Comparison of ENCODE assay signal across 9 mouse cellular contexts in genomic region chr10:128715559-128716537, GRCm38 (mm10). TPM values are rescaled to one million over a fixed set of nuclear protein-coding genes. Genes with fewer than 3 reads are reported as not detected.
DNase-seq lines count a peak whose midpoint lies in the region; ATAC-seq and TF ChIP-seq lines count a peak whose summit lies in the region.
"Had no signal": no experiment of that assay in that cellular context is flagged by ENCODE, and none has a peak within 500 bp of the region (broad histone marks: within the 10 kb centered on the region; RNA-seq: fewer than 3 reads in every experiment).

No protein-coding gene starts in this region.

- DNase-seq in spleen, adult 18-20 months = peak; percentile 53 to 63
- DNase-seq in spleen, adult 12 weeks (ENCODE audit: low spot score) = no peak
- DNase-seq in right cerebral cortex, postnatal 14 days = no peak
- no peak for DNase-seq in layer of hippocampus, postnatal 10 days (ENCODE audit: low spot score in 2 of 2)
- DNase-seq in forebrain, embryonic 11.5 days (ENCODE audit: low spot score) = no peak
- no peak for DNase-seq in cerebellum, adult 2 months

- 65% methylated on average over 19 of the region's 19 CpGs for WGBS in liver, embryonic 12.5 days (ENCODE audit: insufficient replicate concordance)
- 89% methylated on average over 19 of the region's 19 CpGs for WGBS in forebrain, embryonic 11.5 days
- WGBS in cerebellum, adult 2 months = 83% methylated on average over 19 of the region's 19 CpGs

- no peak overlapping the region for H3K4me2 ChIP-seq in liver, embryonic 12.5 days
- no peak overlapping the region for H3K4me2 ChIP-seq in forebrain, embryonic 11.5 days (ENCODE audit: low read depth, low read length, severe bottlenecking)
- H3K4me2 ChIP-seq: kidney, embryonic 15.5 days had no signal

- no peaks in the 10 kb centered on the region for H3K36me3 ChIP-seq in liver, embryonic 12.5 days
- H3K36me3 ChIP-seq in forebrain, embryonic 11.5 days (ENCODE audit: control insufficient read depth, insufficient read depth, low read length) = no peaks in the 10 kb centered on the region
- H3K36me3 ChIP-seq: kidney, embryonic 15.5 days had no signal

- no peak overlapping the region for H3K27ac ChIP-seq in liver, embryonic 12.5 days
- H3K27ac ChIP-seq in forebrain, embryonic 11.5 days (ENCODE audit: low read depth, low read length) = no peak overlapping the region
- no peak overlapping the region for H3K27ac ChIP-seq in cerebellum, adult 2 months (ENCODE audit: insufficient read depth, low read length)
- H3K27ac ChIP-seq: kidney, embryonic 15.5 days had no signal

- no peak overlapping the region for H3K9ac ChIP-seq in liver, embryonic 12.5 days
- no peak overlapping the region for H3K9ac ChIP-seq in forebrain, embryonic 11.5 days (ENCODE audit: low read length)
- H3K9ac ChIP-seq: kidney, embryonic 15.5 days had no signal

- TF ChIP-seq CTCF in cerebellum, adult 2 months (IDR thresholded peaks at IDR 0.05; ENCODE audit: borderline replicate concordance, insufficient read depth, low read depth, low read length) = no peak

- ATAC-seq in liver, embryonic 12.5 days = peak; percentile 16; the same call in 1 of the 2 replicates
- peak; percentile 91 for ATAC-seq in neutrophil, adult 5-6 weeks (ENCODE audit: extremely low read depth, insufficient number of reproducible peaks, low FRiP score, poor library complexity, severe bottlenecking)
- ATAC-seq in forebrain, embryonic 11.5 days (replicated peaks; ENCODE audit: low FRiP score) = no peak

- H3K9me3 ChIP-seq in liver, embryonic 12.5 days (replicated peaks) = no peaks in the 10 kb centered on the region
- no peaks in the 10 kb centered on the region for H3K9me3 ChIP-seq in forebrain, embryonic 11.5 days (ENCODE audit: control insufficient read depth, low read length)
- H3K9me3 ChIP-seq: kidney, embryonic 15.5 days had no signal

- no peaks in the 10 kb centered on the region for H3K4me1 ChIP-seq in liver, embryonic 12.5 days
- no peaks in the 10 kb centered on the region for H3K4me1 ChIP-seq in forebrain, embryonic 11.5 days (replicated peaks; ENCODE audit: control insufficient read depth, insufficient read depth, low read length)
- H3K4me1 ChIP-seq in cerebellum, adult 2 months (ENCODE audit: control insufficient read depth, insufficient read depth, low read length) = no peaks in the 10 kb centered on the region
- H3K4me1 ChIP-seq: kidney, embryonic 15.5 days had no signal

- 0 out of 2 replicates have a peak, but pooled peaks cover 6% of the 10 kb centered on the region for H3K27me3 ChIP-seq in liver, embryonic 12.5 days (replicated peaks)
- H3K27me3 ChIP-seq in forebrain, embryonic 11.5 days (ENCODE audit: control insufficient read depth, insufficient read depth, low read length) = no peaks in the 10 kb centered on the region
- H3K27me3 ChIP-seq in cerebellum, adult 2 months (ENCODE audit: control insufficient read depth, insufficient read depth, low read length) = no peaks in the 10 kb centered on the region
- H3K27me3 ChIP-seq: kidney, embryonic 15.5 days had no signal

- TF ChIP-seq POLR2A in cerebellum, adult 2 months (IDR thresholded peaks at IDR 0.05; ENCODE audit: borderline replicate concordance, insufficient read depth, low read length) = no peak

- H3K4me3 ChIP-seq in liver, embryonic 12.5 days = no peak overlapping the region
- H3K4me3 ChIP-seq in forebrain, embryonic 11.5 days (ENCODE audit: low read depth, low read length) = no peak overlapping the region
- no peak overlapping the region for H3K4me3 ChIP-seq in cerebellum, adult 2 months (replicated peaks; ENCODE audit: insufficient read depth, low read depth, low read length)
- H3K4me3 ChIP-seq: kidney, embryonic 15.5 days had no signal

RNA-seq across cellular contexts. Expression of gene Cdk2, which starts 11.0 kb away (rescaled TPM):
- 82.8 and 84.9 TPM in 2 replicates for polyA plus RNA-seq in liver, embryonic 12.5 days (2016; fragmentation: Nextera tagmentation; extraction: Ambion mirVana)
- total RNA-seq in neutrophil, adult 5-6 weeks (2017) = 38.6 and 40.6 TPM in 2 replicates
- 1 to 10 TPM; 7.9 to 9.6 TPM for total RNA-seq in layer of hippocampus, postnatal 10 days (2021)
- polyA plus RNA-seq in forebrain, embryonic 11.5 days (2014; fragmentation: Nextera tagmentation; extraction: Ambion mirVana) = 119 and 120 TPM in 2 replicates
- polyA plus RNA-seq in cerebellum, adult 2 months (2012; rRNA removed) = 3.8 and 3.9 TPM in 2 replicates

RNA-seq across cellular contexts. Expression of gene Pmel, which starts 11.9 kb away (rescaled TPM):
- 0.36 and 0.43 TPM in 2 replicates for polyA plus RNA-seq in liver, embryonic 12.5 days (2016; fragmentation: Nextera tagmentation; extraction: Ambion mirVana)
- total RNA-seq in neutrophil, adult 5-6 weeks (2017) = not detected in 2 replicates
- 1 to 10 TPM in 1 of 2 experiments, under 1 TPM in 1; 0.91 to 1.1 TPM for total RNA-seq in layer of hippocampus, postnatal 10 days (2021)
- polyA plus RNA-seq in forebrain, embryonic 11.5 days (2014; fragmentation: Nextera tagmentation; extraction: Ambion mirVana) = 1.8 and 4.5 TPM in 2 replicates
- polyA plus RNA-seq in cerebellum, adult 2 months (2012; rRNA removed) = 1.00 and 1.5 TPM in 2 replicates

RNA-seq across cellular contexts. Expression of gene Rab5b, which starts 19.8 kb away (rescaled TPM):
- polyA plus RNA-seq in liver, embryonic 12.5 days (2016; fragmentation: Nextera tagmentation; extraction: Ambion mirVana) = 34.2 and 34.7 TPM in 2 replicates
- 129 and 132 TPM in 2 replicates for total RNA-seq in neutrophil, adult 5-6 weeks (2017)
- total RNA-seq in layer of hippocampus, postnatal 10 days (2021) = 100 to 1,000 TPM; 118 to 125 TPM
- 78.8 and 79.1 TPM in 2 replicates for polyA plus RNA-seq in forebrain, embryonic 11.5 days (2014; fragmentation: Nextera tagmentation; extraction: Ambion mirVana)
- polyA plus RNA-seq in cerebellum, adult 2 months (2012; rRNA removed) = 132 and 133 TPM in 2 replicates

RNA-seq across cellular contexts. Expression of gene Dgka, which starts 28.8 kb away (rescaled TPM):
- polyA plus RNA-seq in liver, embryonic 12.5 days (2016; fragmentation: Nextera tagmentation; extraction: Ambion mirVana) = 2.8 TPM in 2 replicates
- total RNA-seq in neutrophil, adult 5-6 weeks (2017) = 264 and 290 TPM in 2 replicates
- 1 to 10 TPM; 8.0 to 8.2 TPM for total RNA-seq in layer of hippocampus, postnatal 10 days (2021)
- polyA plus RNA-seq in forebrain, embryonic 11.5 days (2014; fragmentation: Nextera tagmentation; extraction: Ambion mirVana) = 3.9 and 4.0 TPM in 2 replicates
- 16.0 and 17.1 TPM in 2 replicates for polyA plus RNA-seq in cerebellum, adult 2 months (2012; rRNA removed)

RNA-seq across cellular contexts. Expression of gene Pym1, which starts 31.8 kb away (rescaled TPM):
- 25.8 and 26.8 TPM in 2 replicates for polyA plus RNA-seq in liver, embryonic 12.5 days (2016; fragmentation: Nextera tagmentation; extraction: Ambion mirVana)
- 56.3 and 57.8 TPM in 2 replicates for total RNA-seq in neutrophil, adult 5-6 weeks (2017)
- total RNA-seq in layer of hippocampus, postnatal 10 days (2021) = 10 to 100 TPM; 34.9 to 35.1 TPM
- 47.6 and 51.4 TPM in 2 replicates for polyA plus RNA-seq in forebrain, embryonic 11.5 days (2014; fragmentation: Nextera tagmentation; extraction: Ambion mirVana)
- polyA plus RNA-seq in cerebellum, adult 2 months (2012; rRNA removed) = 37.2 and 39.7 TPM in 2 replicates

Comparison
In these comparisons a context has a peak if more than half of its experiments do, and no peak if none do; other contexts are left out.
1. DNase-seq: peak in spleen, adult 18-20 months (2 of 2); none in spleen, adult 12 weeks (single experiment), right cerebral cortex, postnatal 14 days (single experiment), layer of hippocampus, postnatal 10 days (0 of 2), forebrain, embryonic 11.5 days (single experiment) and cerebellum, adult 2 months (0 of 2).
2. RNA of gene Cdk2, which starts 11.0 kb away (polyA plus RNA-seq): 119 to 120 TPM in forebrain, embryonic 11.5 days and 82.8 to 84.9 TPM in liver, embryonic 12.5 days; 3.8 to 3.9 TPM in cerebellum, adult 2 months; every median in the first group is over 10 times any median in the second.